Mouse (Mus musculus) limb, embryonic 15.5 days (tissue): Measurements from ENCODE around the gene Srgap1. TPM values are rescaled to one million over a fixed set of nuclear protein-coding genes. Genes with fewer than 3 reads are reported as not detected.

ENCODE experiments used
- ATAC-seq: fragments of 200-750 bp; cut with Nextera tagmentation; 2 replicates; pipeline ENCODE4 v1.8.0; 2017; ENCODE audit warnings: low read depth, moderate TSS enrichment; ENCODE audit not compliant: insufficient number of reproducible peaks, low FRiP score, low TSS enrichment
- H3K27ac ChIP-seq: fragments of 300-500 bp; sonication (generic); 2 replicates; pipeline ENCODE4 v1.5.1; 2015; ENCODE audit warnings: moderate library complexity, mild to moderate bottlenecking, inconsistent platforms
- H3K27me3 ChIP-seq: fragments of 300-500 bp; sonication (generic); 2 replicates; pipeline ENCODE4 v1.6.1; 2015; ENCODE audit warnings: inconsistent platforms
- H3K36me3 ChIP-seq: fragments of 300-500 bp; sonication (generic); 2 replicates; pipeline ENCODE4 v1.6.1; 2015; ENCODE audit warnings: inconsistent platforms
- H3K4me1 ChIP-seq: fragments of 300-500 bp; sonication (generic); 2 replicates; pipeline ENCODE4 v1.6.1; 2015; ENCODE audit warnings: inconsistent platforms
- H3K4me2 ChIP-seq: fragments of 300-500 bp; sonication (generic); 2 replicates; pipeline ENCODE4 v1.6.1; 2015; ENCODE audit warnings: mild to moderate bottlenecking, inconsistent platforms
- H3K4me3 ChIP-seq: fragments of 300-500 bp; sonication (generic); 2 replicates; pipeline ENCODE4 v1.5.1; 2015; ENCODE audit warnings: mild to moderate bottlenecking, inconsistent platforms
- H3K9ac ChIP-seq: fragments of 300-500 bp; sonication (generic); 2 replicates; pipeline ENCODE4 v1.6.1; 2015; ENCODE audit warnings: inconsistent platforms
- H3K9me3 ChIP-seq: fragments of 300-500 bp; sonication (generic); 2 replicates; pipeline ENCODE4 v1.6.1; 2016; ENCODE audit warnings: inconsistent platforms
- WGBS: fragments of 180-500 bp; shearing (Covaris S2); methylation state at CpG from one replicate; pipeline ENCODE4 v1.1.7; 2015; 5-methylcytosine and 5-hydroxymethylcytosine counted together
- polyA plus RNA-seq: library from polyadenylated mRNA; unstranded; fragments of >200 nt; fragmentation: Nextera tagmentation; extraction: Ambion mirVana; gene quantifications from 2 replicates; pipeline ENCODE4 v1.2.1, GENCODE M21; 2015

Gene Srgap1
- polyA plus RNA-seq, 1 experiment from 2014 or later, result 9.5 TPM

GRCm38 (mm10) chr10:121900772-121901171, 146.3 kb downstream of the Srgap1 start:
- Histone ChIP-seq H3K27ac (no peak overlapping the region), H3K9ac (no peak overlapping the region), H3K27me3 (no peaks in the 10 kb centered on the region), H3K4me3 (no peak overlapping the region), H3K9me3 (no peaks in the 10 kb centered on the region), H3K36me3 (no peaks in the 10 kb centered on the region), H3K4me1 (peaks cover 6% of the 10 kb centered on the region), H3K4me2 (no peak overlapping the region)
- WGBS, result 88% methylated on average over 6 of the region's 6 CpGs
- ATAC-seq, result no peak

GRCm38 (mm10) chr10:121899706-121900105, 147.4 kb downstream of the Srgap1 start:
- Histone ChIP-seq H3K4me2 (no peak overlapping the region), H3K36me3 (no peaks in the 10 kb centered on the region), H3K4me3 (no peak overlapping the region), H3K9ac (no peak overlapping the region), H3K9me3 (no peaks in the 10 kb centered on the region), H3K27me3 (no peaks in the 10 kb centered on the region), H3K27ac (no peak overlapping the region), H3K4me1 (peaks cover 6% of the 10 kb centered on the region)
- ATAC-seq, result no peak
- WGBS, result 83% methylated on average over 6 of the region's 6 CpGs

DNA sequence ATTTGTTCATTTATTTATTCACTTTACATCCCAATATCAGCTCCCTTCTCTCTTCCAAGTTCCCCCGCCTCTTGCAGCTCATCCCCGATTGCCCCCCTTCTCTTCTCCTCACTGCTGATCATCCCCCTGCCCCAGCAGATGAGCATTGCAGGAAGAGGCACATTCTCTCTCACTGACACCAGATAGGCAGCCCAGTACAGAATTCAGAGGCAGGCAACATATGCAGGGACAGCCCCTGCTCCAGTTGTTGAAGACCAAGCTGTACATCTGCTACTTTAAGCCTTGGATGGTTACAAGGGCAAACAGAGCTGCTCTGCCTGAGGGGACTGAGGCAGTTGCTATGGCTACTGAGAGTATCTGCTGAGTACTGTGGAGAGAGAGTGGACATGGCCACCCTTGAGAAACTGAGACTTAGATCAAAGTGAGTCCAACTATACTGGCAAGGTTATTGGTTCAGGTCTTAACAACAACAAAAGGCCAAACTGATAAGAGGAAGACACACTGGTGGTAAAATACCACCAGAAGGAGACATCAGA, 149.2 kb downstream of the Srgap1 start:
- no peaks in the 10 kb centered on the region; the same call in 1 of the 2 replicates for H3K4me1 ChIP-seq
- WGBS, result 94% methylated on average over 2 of the region's 2 CpGs
- no peaks in the 10 kb centered on the region for H3K9me3 ChIP-seq
- no peak overlapping the region for H3K4me2 ChIP-seq
- H3K9ac ChIP-seq, result no peak overlapping the region
- H3K27ac ChIP-seq, result no peak overlapping the region
- H3K36me3 ChIP-seq, result no peaks in the 10 kb centered on the region
- H3K27me3 ChIP-seq, result no peaks in the 10 kb centered on the region
- ATAC-seq, result no peak
- no peak overlapping the region for H3K4me3 ChIP-seq

- H3K4me3 ChIP-seq, result no peak overlapping the region
- H3K27me3 ChIP-seq, result no peaks in the 10 kb centered on the region
- H3K36me3 ChIP-seq, result no peaks in the 10 kb centered on the region
- no peak for ATAC-seq
- H3K9ac ChIP-seq, result no peak overlapping the region
- H3K4me2 ChIP-seq, result no peak overlapping the region
- WGBS, result 65% methylated on average over 13 of the region's 13 CpGs
- no peaks in the 10 kb centered on the region for H3K9me3 ChIP-seq
- H3K4me1 ChIP-seq, result peaks cover 15% of the 10 kb centered on the region
- no peak overlapping the region for H3K27ac ChIP-seq
Measured at GRCm38 (mm10) chr10:121891390-121892067, 155.6 kb downstream of the Srgap1 start.

GRCm38 (mm10) chr10:121890061-121890460, 157.1 kb downstream of the Srgap1 start:
- 73% methylated on average over 6 of the region's 6 CpGs for WGBS
- ATAC-seq, result no peak

GRCm38 (mm10) chr10:121886805-121887204, 160.3 kb downstream of the Srgap1 start:
- WGBS, result 21% methylated on average over 6 of the region's 6 CpGs
- no peaks in the 10 kb centered on the region for H3K27me3 ChIP-seq
- ATAC-seq, result peak; percentile 55
- no peak overlapping the region for H3K9ac ChIP-seq
- peaks cover 28% of the 10 kb centered on the region for H3K4me1 ChIP-seq
- no peak overlapping the region for H3K4me2 ChIP-seq
- no peaks in the 10 kb centered on the region for H3K9me3 ChIP-seq
- H3K36me3 ChIP-seq, result no peaks in the 10 kb centered on the region
- peak overlapping the region; percentile 38; the same call in 1 of the 2 replicates for H3K27ac ChIP-seq
- H3K4me3 ChIP-seq, result no peak overlapping the region

More at GRCm38 (mm10) chr10:121890061-121890460, 157.1 kb downstream of the Srgap1 start:
- Histone ChIP-seq H3K9me3 (no peaks in the 10 kb centered on the region), H3K4me2 (no peak overlapping the region), H3K4me1 (peaks cover 28% of the 10 kb centered on the region), H3K9ac (no peak overlapping the region), H3K4me3 (no peak overlapping the region), H3K27me3 (no peaks in the 10 kb centered on the region), H3K27ac (no peak overlapping the region), H3K36me3 (no peaks in the 10 kb centered on the region)

DNA sequence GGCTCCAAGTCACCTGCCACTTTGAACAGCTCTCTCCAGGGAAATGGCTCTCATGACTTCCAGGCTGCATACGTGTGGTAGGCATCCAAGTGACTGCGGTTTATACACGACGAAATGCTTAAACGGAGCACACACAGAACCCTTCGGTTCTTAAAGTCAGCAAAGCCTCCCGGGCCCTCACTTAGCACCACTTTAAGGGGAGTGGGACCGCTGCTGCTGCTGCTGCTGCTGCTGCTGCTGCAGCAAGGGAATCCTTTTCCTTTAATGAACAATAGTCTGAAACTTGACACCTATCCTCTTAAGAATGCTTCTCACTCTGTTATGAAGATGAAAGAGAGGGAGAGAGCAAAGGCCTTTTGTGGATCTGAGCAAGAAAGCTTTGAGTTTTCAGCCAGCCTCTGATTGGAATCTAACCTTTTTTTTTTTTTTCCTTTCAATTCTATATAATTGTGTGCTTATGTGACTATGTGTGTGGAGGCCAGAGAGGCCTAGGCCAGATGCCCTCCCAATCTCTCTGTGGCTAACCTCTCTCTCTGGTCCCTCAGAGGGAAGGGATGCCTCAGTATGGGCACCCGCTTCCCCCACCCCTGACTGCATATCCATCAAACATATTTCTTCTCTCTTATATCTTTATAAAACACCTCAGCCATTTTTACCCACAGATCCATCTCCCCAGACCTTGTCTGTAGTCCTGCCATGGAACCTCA, 161.4 kb downstream of the Srgap1 start:
- H3K9ac ChIP-seq, result no peak overlapping the region
- no peak for ATAC-seq
- H3K27me3 ChIP-seq, result no peaks in the 10 kb centered on the region
- 25% methylated on average over 9 of the region's 9 CpGs for WGBS
- no peaks in the 10 kb centered on the region for H3K9me3 ChIP-seq
- no peak overlapping the region for H3K27ac ChIP-seq
- H3K4me3 ChIP-seq, result no peak overlapping the region
- no peak overlapping the region for H3K4me2 ChIP-seq
- H3K36me3 ChIP-seq, result no peaks in the 10 kb centered on the region
- peaks cover 28% of the 10 kb centered on the region for H3K4me1 ChIP-seq

GRCm38 (mm10) chr10:121882461-121882860, 164.7 kb downstream of the Srgap1 start:
- H3K36me3 ChIP-seq, result no peaks in the 10 kb centered on the region
- H3K27me3 ChIP-seq, result no peaks in the 10 kb centered on the region
- peaks cover 29% of the 10 kb centered on the region for H3K4me1 ChIP-seq
- no peak overlapping the region for H3K27ac ChIP-seq
- H3K4me2 ChIP-seq, result no peak overlapping the region
- H3K4me3 ChIP-seq, result no peak overlapping the region
- H3K9me3 ChIP-seq, result no peaks in the 10 kb centered on the region
- H3K9ac ChIP-seq, result no peak overlapping the region
- ATAC-seq, result no peak
- WGBS, result 62% methylated on average over 6 of the region's 6 CpGs

DNA sequence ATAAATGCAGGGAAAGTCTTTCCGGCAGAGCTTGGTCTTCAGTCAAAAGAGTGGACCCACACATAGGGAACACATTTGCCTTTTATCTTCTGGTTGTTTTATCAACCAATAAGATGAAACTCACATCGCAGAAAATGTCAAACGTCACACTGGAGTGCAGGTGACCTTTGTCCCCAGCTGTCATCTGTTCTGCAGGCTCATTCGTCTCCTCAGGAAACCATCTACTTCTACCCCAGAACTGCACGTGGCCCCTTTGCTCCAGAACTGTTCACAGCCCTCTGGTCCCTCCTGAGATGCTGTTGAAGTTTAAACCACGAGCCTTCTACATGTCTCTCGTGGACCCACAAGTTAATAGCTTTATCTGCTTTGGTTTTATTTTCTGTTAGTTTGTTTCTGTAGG, 168.3 kb downstream of the Srgap1 start:
- Histone ChIP-seq H3K9me3 (no peaks in the 10 kb centered on the region), H3K4me2 (no peak overlapping the region), H3K9ac (no peak overlapping the region), H3K4me3 (no peak overlapping the region), H3K4me1 (peaks cover 12% of the 10 kb centered on the region), H3K36me3 (no peaks in the 10 kb centered on the region), H3K27ac (no peak overlapping the region), H3K27me3 (no peaks in the 10 kb centered on the region)
- ATAC-seq, result no peak
- WGBS, result 37% methylated on average over 7 of the region's 7 CpGs

DNA sequence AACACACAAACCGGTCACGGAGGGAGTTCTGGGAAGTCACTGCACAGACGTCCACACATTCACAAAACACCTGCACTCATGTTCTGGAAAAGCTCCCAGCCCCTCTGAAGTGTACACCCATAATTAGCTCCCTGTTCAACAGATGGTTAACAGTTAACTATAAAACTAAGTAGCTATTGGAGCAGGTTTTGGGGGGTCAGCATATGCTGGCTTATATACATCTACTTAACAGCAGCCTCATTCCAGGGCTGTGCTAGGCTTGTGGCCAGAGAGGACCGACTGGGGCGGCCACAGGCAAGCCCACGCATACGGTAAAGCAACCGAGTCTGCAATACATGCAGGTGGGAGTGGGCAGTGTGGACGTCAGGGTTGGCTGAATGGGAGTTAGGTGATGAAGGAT, 169.2 kb downstream of the Srgap1 start:
- WGBS, result 34% methylated on average over 9 of the region's 9 CpGs
- Histone ChIP-seq H3K9me3 (no peaks in the 10 kb centered on the region), H3K4me2 (no peak overlapping the region), H3K4me3 (no peak overlapping the region), H3K9ac (no peak overlapping the region), H3K36me3 (no peaks in the 10 kb centered on the region), H3K27me3 (no peaks in the 10 kb centered on the region), H3K4me1 (peaks cover 19% of the 10 kb centered on the region), H3K27ac (no peak overlapping the region)
- ATAC-seq, result 0 out of 2 replicates have a peak, but pooled peaks have one; percentile 44

DNA sequence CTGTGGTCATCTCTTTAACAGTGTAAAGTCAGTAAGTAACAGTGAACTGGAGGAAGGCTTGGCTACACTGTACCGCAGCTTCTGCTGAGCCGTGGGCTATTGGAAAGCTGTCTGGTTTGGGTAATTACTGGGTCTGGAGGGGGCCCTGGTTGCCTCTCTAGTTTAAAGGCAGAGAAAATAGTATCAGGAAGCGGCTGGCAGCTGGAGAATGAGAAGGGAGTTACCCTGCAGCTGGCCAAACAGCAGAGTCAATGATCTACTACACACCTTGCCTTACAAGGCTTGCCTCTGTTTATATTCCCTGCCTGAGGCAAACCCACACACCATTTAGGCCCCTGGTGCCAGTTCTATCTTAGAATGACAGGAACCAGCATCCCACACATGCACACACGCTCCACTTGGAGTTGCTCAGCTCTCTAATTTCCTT, 174.0 kb downstream of the Srgap1 start:
- H3K36me3 ChIP-seq, result peaks cover 13% of the 10 kb centered on the region
- no peaks in the 10 kb centered on the region for H3K27me3 ChIP-seq
- H3K27ac ChIP-seq, result peak overlapping the region; percentile 38
- H3K9ac ChIP-seq, result no peak overlapping the region
- H3K4me3 ChIP-seq, result no peak overlapping the region
- no peak overlapping the region for H3K4me2 ChIP-seq
- peaks cover 21% of the 10 kb centered on the region for H3K4me1 ChIP-seq
- ATAC-seq, result peak; percentile 70
- WGBS, result 21% methylated on average over 4 of the region's 4 CpGs
- H3K9me3 ChIP-seq, result no peaks in the 10 kb centered on the region

DNA sequence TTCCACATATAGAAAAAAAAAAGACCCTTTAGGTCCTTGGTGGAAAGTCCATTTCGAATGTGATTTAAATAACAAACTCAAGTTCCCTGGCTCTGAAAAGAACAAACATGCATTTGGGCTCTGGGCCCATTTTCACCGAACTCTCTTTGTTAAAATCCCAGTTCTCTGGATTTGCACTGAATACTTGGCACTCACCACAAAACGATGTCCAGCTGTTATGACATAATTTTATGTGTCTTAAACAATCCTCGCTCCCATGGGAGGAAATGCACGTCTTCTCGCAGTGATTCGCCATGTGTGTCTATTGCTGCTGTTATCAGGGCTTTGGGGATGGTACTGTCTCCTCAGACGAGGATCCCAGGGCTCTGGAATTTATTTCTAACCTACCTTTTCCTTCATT, 177.2 kb downstream of the Srgap1 start:
- Histone ChIP-seq H3K4me2 (no peak overlapping the region), H3K27ac (no peak overlapping the region), H3K9me3 (no peaks in the 10 kb centered on the region), H3K36me3 (peaks cover 13% of the 10 kb centered on the region), H3K9ac (no peak overlapping the region), H3K4me3 (no peak overlapping the region), H3K27me3 (no peaks in the 10 kb centered on the region), H3K4me1 (peaks cover 13% of the 10 kb centered on the region)
- no peak for ATAC-seq
- 47% methylated on average over 8 of the region's 8 CpGs for WGBS
